Mouse (Mus musculus): Measurements from ENCODE around the gene Plxna1. TPM values are rescaled to one million over a fixed set of nuclear protein-coding genes. Genes with fewer than 3 reads are reported as not detected.

Gene Plxna1
- polyA plus RNA-seq, 1 experiment from 2014 or later: 7.7 TPM

- Histone ChIP-seq H3K4me2 (no peak overlapping the region), H3K4me3 (ENCODE audit: low read depth, low read length) (no peak overlapping the region), H3K9me3 (ENCODE audit: control insufficient read depth, low read length) (no peaks in the 10 kb centered on the region), H3K36me3 (ENCODE audit: control insufficient read depth, insufficient read depth, low read length) (no peaks in the 10 kb centered on the region), H3K4me1 (replicated peaks; ENCODE audit: control insufficient read depth, insufficient read depth, low read length) (no peaks in the 10 kb centered on the region), H3K27me3 (replicated peaks; ENCODE audit: control insufficient read depth, insufficient read depth, low read length) (no peaks in the 10 kb centered on the region), H3K9ac (ENCODE audit: low read depth, low read length) (no peak overlapping the region), H3K27ac (ENCODE audit: low read depth, low read length) (no peak overlapping the region)
- DNase-seq (ENCODE audit: low spot score): no peak
- no peak for ATAC-seq (replicated peaks; ENCODE audit: low FRiP score)
- 73% methylated on average over 5 of the region's 5 CpGs for WGBS
These were observed 95.2 kb downstream of the Plxna1 start for GRCm38 (mm10) chr6:89267181-89267580.

Other genes with a start within 250 kb of the Plxna1 start
- gene Chchd6, start 233.0 kb upstream of the Plxna1 start, polyA plus RNA-seq (2014; fragmentation: Nextera tagmentation; extraction: Ambion mirVana): 40.9 and 43.2 TPM in 2 replicates